Mouse (Mus musculus) small intestine, adult 2 months (tissue): Measurements from ENCODE around the gene Gcn1l1.

Experiments used
- CTCF ChIP-seq: fragments of 200-500 bp; IDR thresholded peaks from 2 replicates; pipeline ENCODE4 v1.5.1; 2012; ENCODE audit warnings: low read depth, mild to moderate bottlenecking, control low read depth, inconsistent platforms, low read length, moderate library complexity, mixed read lengths; ENCODE audit not compliant: insufficient replicate concordance, insufficient read length; ENCODE audit errors: extremely low read depth
- POLR2A ChIP-seq: fragments of 200-500 bp; IDR thresholded peaks from 2 replicates; pipeline ENCODE4 v1.6.1; 2012; ENCODE audit warnings: low read depth, mild to moderate bottlenecking, control low read depth, inconsistent platforms, low read length, moderate library complexity

DNA sequence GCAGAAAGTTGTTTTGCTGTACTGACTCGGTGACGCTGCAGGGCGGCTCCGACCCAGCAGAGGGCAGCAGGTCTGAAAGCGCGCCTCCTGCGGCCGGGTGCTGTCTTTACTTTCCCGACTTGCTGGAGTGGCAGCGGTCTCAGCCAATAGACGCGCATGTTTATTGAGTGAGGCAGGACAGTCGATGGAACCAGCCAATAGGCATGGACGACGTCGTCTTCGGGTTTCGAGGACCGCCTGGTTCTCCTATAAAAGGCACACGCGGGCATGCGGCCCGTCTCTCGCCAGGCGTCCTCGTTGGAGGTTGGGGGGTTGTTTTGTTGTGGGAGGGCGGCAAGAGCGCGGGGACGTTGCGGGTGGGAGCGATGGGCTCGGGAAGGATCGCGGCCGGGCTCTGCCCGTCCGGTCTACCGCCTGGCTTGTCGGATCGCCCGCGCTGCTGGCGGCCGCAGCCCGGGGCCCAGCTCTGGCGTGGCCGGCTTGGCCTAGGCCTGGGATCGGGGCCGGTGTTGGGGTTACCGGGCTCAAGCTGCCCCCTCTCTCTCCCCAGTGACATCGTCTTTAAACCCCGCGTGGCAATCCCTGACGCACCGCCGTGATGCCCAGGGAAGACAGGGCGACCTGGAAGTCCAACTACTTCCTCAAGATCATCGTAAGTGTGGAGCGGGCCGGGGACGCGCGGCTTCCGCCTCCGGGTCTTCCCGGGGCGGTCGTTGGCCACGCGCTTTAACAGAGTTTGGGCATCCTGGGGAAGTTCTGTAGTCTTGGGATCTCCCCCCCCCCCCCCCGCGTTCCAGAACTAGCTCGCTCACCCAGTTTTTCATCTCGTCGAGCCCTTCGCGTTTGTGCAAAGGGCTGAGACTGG, 5.6 kb upstream of the Gcn1l1 start, which contains the start of gene Rplp0:
- TF ChIP-seq CTCF = peak; percentile 99
- peak; percentile 99 for TF ChIP-seq POLR2A
